ENCODE assay signal across 20 mouse cellular contexts in the genomic region with DNA sequence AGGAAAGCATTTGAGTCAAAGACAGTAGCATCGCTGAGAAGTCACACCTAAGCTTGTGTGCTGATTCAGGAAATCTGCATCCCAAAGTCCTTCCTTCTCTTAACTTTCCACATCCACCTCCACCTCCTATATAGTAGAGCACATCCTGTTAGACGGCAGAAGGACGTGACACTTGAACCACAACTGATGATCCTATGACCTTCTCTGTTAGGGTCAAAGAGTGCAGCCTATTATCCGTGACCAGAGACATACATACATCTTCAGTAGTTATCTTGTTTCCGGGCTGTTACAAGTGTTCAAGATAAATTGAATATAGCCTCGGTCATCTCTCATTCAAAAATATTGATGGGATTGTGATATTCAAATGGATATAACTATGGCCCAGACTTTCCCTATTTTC. TPM values are rescaled to one million over a fixed set of nuclear protein-coding genes. Genes with fewer than 3 reads are reported as not detected.
DNase-seq lines count a peak whose midpoint lies in the region; TF ChIP-seq lines count a peak whose summit lies in the region.
"Had no signal": no experiment of that assay in that cellular context is flagged by ENCODE, and none has a peak within 500 bp of the region (broad histone marks: within the 10 kb centered on the region; RNA-seq: fewer than 3 reads in every experiment).

A gene (minus strand): TSS at position 101 of the 400 bp plus-strand sequence.

- TF ChIP-seq EP300 in ES-Bruce4 (IDR thresholded peaks at IDR 0.05; ENCODE audit: insufficient read depth, low read depth, low read length): no peak

- no peaks in the 10 kb centered on the region for H3K36me3 ChIP-seq in ES-Bruce4 (ENCODE audit: control insufficient read depth, insufficient read depth, low read length, poor library complexity, severe bottlenecking)
- no peaks in the 10 kb centered on the region for H3K36me3 ChIP-seq in hindbrain, embryonic 10.5 days
- H3K36me3 ChIP-seq: G1E had no signal

- H3K4me3 ChIP-seq in ES-Bruce4 (ENCODE audit: low read depth, low read length): no peak within 1 kb of the TSS
- no peak within 1 kb of the TSS for H3K4me3 ChIP-seq in hindbrain, embryonic 10.5 days

- no peaks in the 10 kb centered on the region for H3K4me1 ChIP-seq in ES-Bruce4 (ENCODE audit: control insufficient read depth, insufficient read depth, low read length)
- H3K4me1 ChIP-seq in hindbrain, embryonic 10.5 days (replicated peaks): no peaks in the 10 kb centered on the region

- 78% methylated on average over 6 of the region's 6 CpGs for WGBS in hindbrain, embryonic 10.5 days

- no peak for TF ChIP-seq CTCF in ES-Bruce4 (IDR thresholded peaks at IDR 0.05; ENCODE audit: low read depth, low read length)

- no peak for DNase-seq in hindbrain, embryonic 10.5 days (ENCODE audit: low spot score)
- DNase-seq: adrenal gland, adult 2 months; adrenal gland, adult 8-10 months; adrenal gland, postnatal 10 days; adrenal gland, postnatal 14 days; adrenal gland, postnatal 25 days; adrenal gland, postnatal 36 days; B cell, adult 2 months; cerebellum, adult 11 months; cerebellum, adult 11-12 months; cerebellum, adult 18-20 months; cerebellum, adult 2 months; cerebellum, adult 8-10 months had no signal

- TF ChIP-seq POLR2A in ES-Bruce4 (IDR thresholded peaks at IDR 0.05; ENCODE audit: insufficient read depth, low read length): no peak

- no peak within 1 kb of the TSS for H3K27ac ChIP-seq in ES-Bruce4 (ENCODE audit: insufficient read depth, low read length)
- H3K27ac ChIP-seq in hindbrain, embryonic 10.5 days: no peak within 1 kb of the TSS

- no peaks in the 10 kb centered on the region for H3K27me3 ChIP-seq in ES-Bruce4 (ENCODE audit: control insufficient read depth, insufficient read depth, low read length, poor library complexity, severe bottlenecking)
- H3K27me3 ChIP-seq in hindbrain, embryonic 10.5 days (ENCODE audit: insufficient read depth, poor library complexity, severe bottlenecking): no peaks in the 10 kb centered on the region
- H3K27me3 ChIP-seq: CH12.LX, Patski had no signal

- no peak within 1 kb of the TSS for H3K9ac ChIP-seq in ES-Bruce4 (ENCODE audit: low read depth, poor library complexity, severe bottlenecking)

- H3K9me3 ChIP-seq in ES-Bruce4 (replicated peaks; ENCODE audit: control insufficient read depth, insufficient read depth, low read length, poor library complexity, severe bottlenecking): no peaks in the 10 kb centered on the region
- no peaks in the 10 kb centered on the region for H3K9me3 ChIP-seq in hindbrain, embryonic 10.5 days
- H3K9me3 ChIP-seq: G1E had no signal

RNA-seq across cellular contexts. Expression of the gene that starts here (rescaled TPM):
- polyA plus RNA-seq in ES-Bruce4 (2011; ENCODE audit: insufficient read depth, insufficient read length, low read depth, missing spikeins): 3.6 and 11.0 TPM in 2 replicates
- not detected in 2 replicates for polyA plus RNA-seq in hindbrain, embryonic 10.5 days (2016; fragmentation: Nextera tagmentation; extraction: Ambion mirVana)
- polyA plus RNA-seq: activated CD4-positive, CD25-positive, alpha-beta regulatory T cell, adult 4 months; adrenal gland, adult 2 months; C2C12; CD4-positive, CD25-positive, alpha-beta regulatory T cell, adult 4 months; G1E; Patski had no signal
